Mouse (Mus musculus) CH12.LX (cell line): ENCODE measurements at regions not wholly inside any gene's neighbourhood (a gene's known extent, or its start where the extent isn't known, plus 50 kb on each side); places are given as distances from the start of the nearest gene placed in this dataset.

ENCODE experiments used
- DNase-seq: peaks from one replicate; pipeline ENCODE4 v3.0.0-alpha.2; 2013; ENCODE audit errors: extremely low read depth
- H3K27ac ChIP-seq: 2 replicates; pipeline ENCODE4 v1.5.1; 2012; ENCODE audit warnings: low read depth, mild to moderate bottlenecking, control low read depth, moderate library complexity; ENCODE audit not compliant: insufficient read depth
- H3K27me3 ChIP-seq: replicated peaks from 2 replicates; pipeline ENCODE3; 2012; ENCODE audit warnings: inconsistent platforms
- H3K36me3 ChIP-seq, 2 experiments: replicated peaks in 1 of 2; 2 replicates each; pipeline versions ENCODE3 to v1.6.1; 2012; ENCODE audit warnings: inconsistent platforms in 1 of 2, low read length in 1 of 2, mild to moderate bottlenecking in 1 of 2, mixed read lengths in 1 of 2, moderate library complexity in 1 of 2; ENCODE audit not compliant: control insufficient read depth in 1 of 2, insufficient read depth in 1 of 2
- H3K4me1 ChIP-seq, 2 experiments: 2 replicates each; pipeline ENCODE4 v1.6.1; 2012; ENCODE audit warnings: inconsistent platforms in 1 of 2, moderate library complexity in 1 of 2; ENCODE audit not compliant: insufficient read depth in 2 of 2, control insufficient read depth in 1 of 2
- H3K4me2 ChIP-seq: 2 replicates; pipeline ENCODE4 v1.6.1; 2012; ENCODE audit warnings: low read depth, mild to moderate bottlenecking, control low read depth; ENCODE audit not compliant: poor library complexity, insufficient read depth, severe bottlenecking
- H3K4me3 ChIP-seq, 3 experiments: fragments of 150-350 bp in 1 of 3; sonication (generic) in 1 of 3; replicated peaks in 1 of 3; 2 replicates each; pipeline versions ENCODE3 to v1.5.1; 2011 to 2012; ENCODE audit warnings: low read depth in 2 of 3, low read length in 2 of 3, mild to moderate bottlenecking in 2 of 3, moderate library complexity in 2 of 3, control low read depth in 1 of 3, improper control_type of control experiment in 1 of 3, inconsistent platforms in 1 of 3, mixed read lengths in 1 of 3; ENCODE audit not compliant: poor library complexity in 1 of 3
- H3K79me2 ChIP-seq: replicated peaks from 2 replicates; pipeline ENCODE4 v1.6.1; 2012; ENCODE audit warnings: mild to moderate bottlenecking, moderate library complexity; ENCODE audit not compliant: control insufficient read depth, poor library complexity, insufficient read depth, severe bottlenecking; ENCODE audit errors: extremely low read depth
- H3K9ac ChIP-seq: 2 replicates; pipeline ENCODE4 v1.6.1; 2012; ENCODE audit warnings: low read depth, mild to moderate bottlenecking, control low read depth, moderate library complexity; ENCODE audit not compliant: insufficient read depth
- H3K9me3 ChIP-seq: replicated peaks from 2 replicates; pipeline ENCODE3; 2012; ENCODE audit warnings: low read length, inconsistent platforms, mixed read lengths
- BHLHE40 ChIP-seq: IDR thresholded peaks from 2 replicates; pipeline ENCODE4 v1.6.1; 2011; ENCODE audit warnings: mild to moderate bottlenecking, low read depth, low read length, improper control_type of control experiment
- CHD1 ChIP-seq: IDR thresholded peaks from 2 replicates; pipeline ENCODE4 v1.6.1; 2012; ENCODE audit warnings: low read depth, low read length, improper control_type of control experiment, inconsistent platforms
- CHD2 ChIP-seq: IDR thresholded peaks from 2 replicates; pipeline ENCODE4 v1.6.1; 2011; ENCODE audit warnings: low read length, improper control_type of control experiment
- CTCF ChIP-seq, 2 experiments: IDR thresholded peaks in 1 of 2; conservative IDR thresholded peaks in 1 of 2; 2 replicates each; pipeline ENCODE4 v1.5.1; 2011 to 2012; ENCODE audit warnings: low read depth in 2 of 2, low read length in 2 of 2, improper control_type of control experiment in 1 of 2, inconsistent platforms in 1 of 2, mild to moderate bottlenecking in 1 of 2, moderate library complexity in 1 of 2
- EP300 ChIP-seq: IDR thresholded peaks from 2 replicates; pipeline ENCODE4 v1.6.1; 2011; ENCODE audit warnings: low read length, improper control_type of control experiment
- ETS1 ChIP-seq: conservative IDR thresholded peaks from 2 replicates; pipeline ENCODE4 v1.6.1; 2012; ENCODE audit warnings: low read depth, mild to moderate bottlenecking, inconsistent platforms, low read length, improper control_type of control experiment, moderate library complexity
- IRF4 ChIP-seq: IDR thresholded peaks from 2 replicates; pipeline ENCODE4 v1.6.1; 2014; ENCODE audit warnings: low read depth, mild to moderate bottlenecking, inconsistent platforms, low read length, improper control_type of control experiment
- JUND ChIP-seq: conservative IDR thresholded peaks from 2 replicates; pipeline ENCODE4 v1.6.1; 2011; ENCODE audit warnings: low read depth, low read length, improper control_type of control experiment
- MAX ChIP-seq: IDR thresholded peaks from 2 replicates; pipeline ENCODE4 v1.6.1; 2011; ENCODE audit warnings: low read length, improper control_type of control experiment
- MAZ ChIP-seq: IDR thresholded peaks from 2 replicates; pipeline ENCODE4 v1.6.1; 2012; ENCODE audit warnings: low read depth, mild to moderate bottlenecking, inconsistent platforms, low read length, improper control_type of control experiment, moderate library complexity
- MXI1 ChIP-seq: IDR thresholded peaks from 2 replicates; pipeline ENCODE4 v1.6.1; 2011; ENCODE audit warnings: mild to moderate bottlenecking, low read depth, low read length, improper control_type of control experiment
- NRF1 ChIP-seq: IDR thresholded peaks from 2 replicates; pipeline ENCODE4 v1.6.1; 2014; ENCODE audit warnings: low read depth, mild to moderate bottlenecking, inconsistent platforms, low read length, improper control_type of control experiment, moderate library complexity
- PAX5 ChIP-seq: IDR thresholded peaks from 2 replicates; pipeline ENCODE4 v1.6.1; 2012; ENCODE audit warnings: low read length, inconsistent platforms, mixed read lengths
- POLR2A ChIP-seq: IDR thresholded peaks from 2 replicates; pipeline ENCODE4 v1.6.1; 2011; ENCODE audit warnings: low read depth, mild to moderate bottlenecking, improper control_type of control experiment, low read length
- RAD21 ChIP-seq: IDR thresholded peaks from 2 replicates; pipeline ENCODE4 v1.6.1; 2011; ENCODE audit warnings: low read depth, mild to moderate bottlenecking, low read length, improper control_type of control experiment, moderate library complexity
- RCOR1 ChIP-seq: conservative IDR thresholded peaks from 2 replicates; pipeline ENCODE4 v1.6.1; 2012; ENCODE audit warnings: low read depth, mild to moderate bottlenecking, inconsistent platforms, low read length, improper control_type of control experiment
- SIN3A ChIP-seq: IDR thresholded peaks from 2 replicates; pipeline ENCODE4 v1.6.1; 2012; ENCODE audit warnings: low read length, improper control_type of control experiment, inconsistent platforms
- SMC3 ChIP-seq: IDR thresholded peaks from 2 replicates; pipeline ENCODE4 v1.6.1; 2011; ENCODE audit warnings: low read depth, low read length, improper control_type of control experiment
- TBP ChIP-seq: conservative IDR thresholded peaks from 2 replicates; pipeline ENCODE4 v1.6.1; 2011; ENCODE audit warnings: low read depth, low read length, improper control_type of control experiment
- TCF12 ChIP-seq: IDR thresholded peaks from 2 replicates; pipeline ENCODE4 v1.6.1; 2014; ENCODE audit warnings: low read depth, mild to moderate bottlenecking, inconsistent platforms, low read length, improper control_type of control experiment
- UBTF ChIP-seq: IDR thresholded peaks from 2 replicates; pipeline ENCODE4 v1.6.1; 2012; ENCODE audit warnings: low read depth, mild to moderate bottlenecking, inconsistent platforms, low read length, improper control_type of control experiment, moderate library complexity
- USF2 ChIP-seq: conservative IDR thresholded peaks from 2 replicates; pipeline ENCODE4 v1.6.1; 2011; ENCODE audit warnings: low read depth, low read length, improper control_type of control experiment
- ZKSCAN1 ChIP-seq: IDR thresholded peaks from 2 replicates; pipeline ENCODE4 v1.6.1; 2012; ENCODE audit warnings: low read depth, inconsistent platforms, low read length, improper control_type of control experiment, borderline replicate concordance
- ZMIZ1 ChIP-seq: IDR thresholded peaks from 2 replicates; pipeline ENCODE4 v1.6.1; 2012; ENCODE audit warnings: low read depth, mild to moderate bottlenecking, inconsistent platforms, low read length, improper control_type of control experiment
- dilution Hi-C: fragments of 300-500 bp; cut with MboI; formaldehyde crosslinking; loops from 2 replicates; pipeline ENCODE4 v1.14.3; 2020; ENCODE audit warnings: low sequenced_read_pairs; ENCODE audit not compliant: extremely low pct_unique_long_range_greater_than_20kb, extremely low pct_ligation_motif_present
- in situ Hi-C: fragments of 300-500 bp; cut with MboI; formaldehyde crosslinking; loops from 3 replicates; pipeline ENCODE4 v1.14.3; 2019; ENCODE audit warnings: low sequenced_read_pairs, low pct_ligation_motif_present, low pct_unique_long_range_greater_than_20kb, mixed read lengths

DNA sequence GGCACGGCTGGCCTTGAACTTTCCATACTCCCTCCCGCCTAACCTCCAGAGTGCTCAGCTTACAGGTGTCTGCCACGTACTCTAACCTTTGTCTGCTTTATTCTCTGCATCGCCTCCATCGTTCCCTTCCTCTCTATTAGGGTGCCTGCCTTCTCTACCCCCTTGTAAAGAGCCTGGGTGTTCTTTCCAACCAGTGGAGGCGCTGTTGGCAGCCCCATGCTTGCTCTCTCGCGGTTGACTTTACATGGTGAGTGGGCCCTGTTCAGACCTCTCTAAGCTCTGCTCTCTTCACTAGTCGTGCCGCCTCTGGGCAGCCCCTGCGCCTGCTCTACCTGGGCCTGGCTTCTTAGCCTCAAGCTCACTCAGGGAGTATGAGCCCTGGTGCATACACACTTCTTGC is 74.0 kb upstream of the Sox2 start:
- Histone ChIP-seq H3K4me2 (no peak overlapping the region), H3K4me1 (no peaks in the 10 kb centered on the region), H3K27me3 (no peaks in the 10 kb centered on the region), H3K36me3 (no peaks in the 10 kb centered on the region), H3K9ac (no peak overlapping the region), H3K9me3 (peaks cover 61% of the 10 kb centered on the region), H3K27ac (no peak overlapping the region), H3K79me2 (no peaks in the 10 kb centered on the region), H3K4me3 (no peak overlapping the region)
- no peak for TF ChIP-seq MAX
- no peak for TF ChIP-seq BHLHE40
- no peak for TF ChIP-seq SIN3A
- TF ChIP-seq CTCF (conservative IDR thresholded peaks at IDR 0.05 in 1 of 2, IDR thresholded peaks at IDR 0.05 in 1 of 2; ENCODE audit: low read depth in 2 of 2, low read length in 2 of 2): no peak
- no peak for TF ChIP-seq MXI1
- no peak for TF ChIP-seq IRF4
- TF ChIP-seq TCF12: no peak
- no peak for TF ChIP-seq PAX5
- TF ChIP-seq RCOR1: no peak
- TF ChIP-seq CHD2: no peak
- no peak for TF ChIP-seq USF2
- no peak for TF ChIP-seq UBTF
- TF ChIP-seq NRF1: no peak
- no peak for TF ChIP-seq MAZ
- dilution Hi-C loops: no loop called here
- in situ Hi-C loops: no loop called here
- DNase-seq: no peak

DNA sequence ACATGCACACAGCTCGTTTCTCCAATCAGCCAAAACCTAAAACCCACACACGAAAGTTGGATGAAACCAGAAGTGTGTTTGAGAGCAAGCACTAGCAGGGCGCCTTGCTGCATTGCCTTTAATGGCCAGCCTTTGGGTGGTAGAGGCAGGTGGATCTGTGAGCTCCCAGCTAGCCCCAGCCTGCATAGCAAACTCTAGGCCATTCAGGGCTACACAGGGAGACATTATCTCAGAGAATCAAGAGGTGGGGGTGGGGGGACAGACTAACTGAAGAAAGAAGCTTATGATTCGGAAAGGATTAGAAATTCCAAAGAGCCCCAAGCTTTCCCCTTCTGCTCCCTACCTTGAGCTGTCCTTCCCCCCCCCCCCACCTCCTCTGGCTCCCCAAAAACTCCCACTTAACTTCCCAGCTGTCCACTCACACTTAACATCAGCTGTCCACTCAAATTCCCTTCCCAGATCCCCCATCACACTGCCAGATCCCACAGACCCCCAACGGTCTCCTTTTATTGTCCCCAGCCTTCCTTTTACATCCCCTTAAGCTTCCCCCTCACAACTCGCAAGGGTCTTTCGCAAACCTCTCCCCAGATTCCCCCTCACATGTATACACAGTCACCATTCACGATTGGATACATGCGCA is 75.4 kb upstream of the Sox2 start:
- Histone ChIP-seq H3K9ac (no peak overlapping the region), H3K36me3 (no peaks in the 10 kb centered on the region), H3K27me3 (no peaks in the 10 kb centered on the region), H3K9me3 (peaks cover 56% of the 10 kb centered on the region), H3K4me1 (no peaks in the 10 kb centered on the region), H3K79me2 (no peaks in the 10 kb centered on the region), H3K27ac (no peak overlapping the region), H3K4me2 (no peak overlapping the region), H3K4me3 (no peak overlapping the region)
- TF ChIP-seq POLR2A (no peak), CHD1 (no peak)
- dilution Hi-C loops: no loop called here
- DNase-seq: no peak
- in situ Hi-C loops: no loop called here

DNA sequence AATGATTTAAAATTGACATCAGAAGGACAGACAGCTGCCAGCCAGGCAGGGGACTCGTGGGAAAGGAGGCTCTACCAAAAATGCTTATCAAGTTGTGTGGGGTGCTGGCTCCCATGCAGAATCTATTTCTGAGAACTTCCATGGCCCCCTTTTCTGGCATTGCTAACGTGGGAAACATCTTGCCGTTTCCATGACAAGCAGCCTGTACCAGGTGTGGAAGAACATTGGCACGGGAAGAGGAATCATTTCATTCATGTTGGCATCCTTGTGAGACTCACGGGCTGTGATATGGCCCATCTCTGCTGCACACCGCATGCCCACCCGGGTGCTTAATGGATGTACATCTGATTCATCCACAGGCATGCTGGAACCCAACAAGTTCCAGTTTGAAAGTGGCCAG is 76.9 kb upstream of the Sox2 start:
- Histone ChIP-seq H3K4me2 (no peak overlapping the region), H3K79me2 (no peaks in the 10 kb centered on the region), H3K9ac (no peak overlapping the region), H3K4me1 (no peaks in the 10 kb centered on the region), H3K4me3 (no peak overlapping the region), H3K27ac (no peak overlapping the region), H3K36me3 (no peaks in the 10 kb centered on the region), H3K27me3 (no peaks in the 10 kb centered on the region), H3K9me3 (peaks cover 59% of the 10 kb centered on the region)
- in situ Hi-C loops: no loop called here
- no peak for DNase-seq
- dilution Hi-C loops: no loop called here
- TF ChIP-seq JUND (no peak), MAZ (no peak), TBP (no peak), ETS1 (no peak), ZKSCAN1 (no peak), MAX (no peak), EP300 (no peak), CHD2 (no peak), ZMIZ1 (no peak), USF2 (no peak), SIN3A (no peak), POLR2A (no peak), RAD21 (no peak), SMC3 (no peak), MXI1 (no peak)
